Mouse (Mus musculus) ES-E14 (cell line): Measurements from ENCODE around the gene Rtp3.

ENCODE experiments used
- ZC3H11A ChIP-seq: IDR thresholded peaks from 2 replicates; pipeline ENCODE4 v1.6.1; 2012; ENCODE audit warnings: low read depth, mild to moderate bottlenecking, inconsistent platforms, low read length, borderline replicate concordance
- ZNF384 ChIP-seq: IDR thresholded peaks from 2 replicates; pipeline ENCODE4 v1.6.1; 2012; ENCODE audit warnings: low read depth, low read length, inconsistent platforms

- peak; percentile 3; the same call in 1 of the 2 replicates for TF ChIP-seq ZNF384
- TF ChIP-seq ZC3H11A: no peak
These were observed 36.6 kb downstream of the Rtp3 start for GRCm38 (mm10) chr9:110953550-110954461.
